Mouse (Mus musculus) forebrain, postnatal 0 days (tissue): ENCODE results near the gene Plppr4. TPM values are rescaled to one million over a fixed set of nuclear protein-coding genes. Genes with fewer than 3 reads are reported as not detected.
A peak's percentile ranks its signal among the peaks of the same experiment; 100 is the strongest.

Experiments
- ATAC-seq: fragments of 200-750 bp; cut with Nextera tagmentation; 2 replicates; pipeline ENCODE4 v1.8.0; 2017; ENCODE audit warnings: mild to moderate bottlenecking, moderate library complexity
- DNase-seq: peaks from one replicate; pipeline ENCODE4 v3.0.0-alpha.2; 2015
- H3K27ac ChIP-seq: fragments of 300-500 bp; sonication (generic); 2 replicates; pipeline ENCODE4 v1.5.1; 2014; ENCODE audit warnings: low read depth, mild to moderate bottlenecking, antibody characterized with exemption, low read length, moderate library complexity, mixed read lengths
- H3K27me3 ChIP-seq: fragments of 300-500 bp; sonication (generic); 2 replicates; pipeline ENCODE4 v1.6.1; 2014; ENCODE audit warnings: mild to moderate bottlenecking, low read length, mixed read lengths; ENCODE audit not compliant: insufficient read depth
- H3K36me3 ChIP-seq: fragments of 300-500 bp; sonication (generic); 2 replicates; pipeline ENCODE4 v1.6.1; 2014; ENCODE audit warnings: mild to moderate bottlenecking, moderate library complexity; ENCODE audit not compliant: insufficient read depth
- H3K4me1 ChIP-seq: fragments of 300-500 bp; sonication (generic); 2 replicates; pipeline ENCODE4 v1.6.1; 2014; ENCODE audit warnings: antibody characterized with exemption; ENCODE audit not compliant: insufficient read depth
- H3K4me2 ChIP-seq: fragments of 300-500 bp; sonication (generic); 2 replicates; pipeline ENCODE4 v1.6.1; 2014; ENCODE audit warnings: low read depth, mild to moderate bottlenecking, moderate library complexity
- H3K4me3 ChIP-seq: fragments of 300-500 bp; sonication (generic); 2 replicates; pipeline ENCODE4 v1.5.1; 2014; ENCODE audit warnings: low read depth, low read length, mixed read lengths
- H3K9ac ChIP-seq: fragments of 300-500 bp; sonication (generic); 2 replicates; pipeline ENCODE4 v1.6.1; 2014; ENCODE audit warnings: mild to moderate bottlenecking
- H3K9me3 ChIP-seq: fragments of 300-500 bp; sonication (generic); 2 replicates; pipeline ENCODE4 v1.6.1; 2016; ENCODE audit warnings: low read length
- CTCF ChIP-seq: sonication (generic); IDR thresholded peaks from 2 replicates; pipeline ENCODE4 v1.5.1; 2016; ENCODE audit warnings: antibody characterized with exemption, control low read depth, low read depth
- WGBS: fragments of 180-500 bp; shearing (Covaris S2); extraction: QIAGEN DNeasy Blood & Tissue Kit; methylation state at CpG from one replicate; pipeline ENCODE4 v1.1.7; 2014; 5-methylcytosine and 5-hydroxymethylcytosine counted together
- microRNA-seq, 2 experiments: library from miRNA; unstranded; fragments of <30 nt; microRNA quantifications; one replicate each; pipeline ENCODE4; 2016
- polyA plus RNA-seq: library from polyadenylated mRNA; unstranded; fragments of >200 nt; fragmentation: Nextera tagmentation; extraction: Ambion mirVana; gene quantifications from 2 replicates; pipeline ENCODE4 v1.2.1, GENCODE M21; 2015
- total RNA-seq: library from RNA; depleted of rRNA; stranded (reverse); fragments of >200 nt; gene quantifications from 2 replicates; pipeline ENCODE4 v1.2.3, GENCODE M21; 2014; rRNA removed

The Plppr4 gene
- total and polyA plus RNA-seq, 2 experiments from 2014 or later = 60.8 to 97.8 TPM

GRCm38 (mm10) chr3:117294308-117294925, 66.3 kb downstream of the Plppr4 start:
- TF ChIP-seq CTCF = no peak
- H3K36me3 ChIP-seq = no peaks in the 10 kb centered on the region
- peak; percentile 50 for DNase-seq
- H3K27ac ChIP-seq = 0 out of 2 replicates have a peak overlapping the region, but pooled peaks have one; percentile 23
- H3K4me1 ChIP-seq = peaks cover 10% of the 10 kb centered on the region; the same call in 1 of the 2 replicates
- H3K27me3 ChIP-seq = no peaks in the 10 kb centered on the region
- WGBS = 47% methylated on average over 2 of the region's 2 CpGs
- no peak overlapping the region for H3K4me2 ChIP-seq
- no peak overlapping the region for H3K4me3 ChIP-seq
- H3K9ac ChIP-seq = no peak overlapping the region
- H3K9me3 ChIP-seq = no peaks in the 10 kb centered on the region
- peak; percentile 66 for ATAC-seq

Small RNA genes within 50 kb of the gene (microRNA-seq; reads per million reads assigned to microRNA genes)
- gene Gm22408 = 0 reads per million in 2 experiments

Other genes starting within 250 kb of the Plppr4 start
- 39.1 and 40.1 TPM in 2 replicates for gene Plppr5, start 214.0 kb upstream of the Plppr4 start, total RNA-seq
- gene Plppr5, start 214.0 kb upstream of the Plppr4 start, polyA plus RNA-seq = 14.7 and 19.1 TPM in 2 replicates